Mouse (Mus musculus) midbrain, embryonic 15.5 days (tissue): ENCODE data around the gene Slc46a1. TPM values are rescaled to one million over a fixed set of nuclear protein-coding genes. Genes with fewer than 3 reads are reported as not detected.

Experiments used
- ATAC-seq: fragments of 200-750 bp; cut with Nextera tagmentation; replicated peaks from 2 replicates; pipeline ENCODE4 v1.8.0; 2017; ENCODE audit warnings: moderate TSS enrichment
- H3K27ac ChIP-seq: fragments of 300-500 bp; sonication (generic); 2 replicates; pipeline ENCODE4 v1.5.1; 2015; ENCODE audit warnings: mild to moderate bottlenecking, inconsistent platforms
- H3K27me3 ChIP-seq: fragments of 300-500 bp; sonication (generic); replicated peaks from 2 replicates; pipeline ENCODE4 v1.6.1; 2015; ENCODE audit warnings: inconsistent platforms
- H3K36me3 ChIP-seq: fragments of 300-500 bp; sonication (generic); replicated peaks from 2 replicates; pipeline ENCODE4 v1.6.1; 2015; ENCODE audit warnings: inconsistent platforms
- H3K4me1 ChIP-seq: fragments of 300-500 bp; sonication (generic); 2 replicates; pipeline ENCODE4 v1.6.1; 2015; ENCODE audit warnings: inconsistent platforms
- H3K4me2 ChIP-seq: fragments of 300-500 bp; sonication (generic); 2 replicates; pipeline ENCODE4 v1.6.1; 2015; ENCODE audit warnings: inconsistent platforms, mild to moderate bottlenecking, moderate library complexity
- H3K4me3 ChIP-seq: fragments of 300-500 bp; sonication (generic); 2 replicates; pipeline ENCODE4 v1.5.1; 2015; ENCODE audit warnings: mild to moderate bottlenecking, inconsistent platforms
- H3K9ac ChIP-seq: fragments of 300-500 bp; sonication (generic); 2 replicates; pipeline ENCODE4 v1.6.1; 2015; ENCODE audit warnings: mild to moderate bottlenecking, inconsistent platforms
- H3K9me3 ChIP-seq: fragments of 300-500 bp; sonication (generic); 2 replicates; pipeline ENCODE4 v1.6.1; 2016; ENCODE audit warnings: inconsistent platforms
- WGBS: fragments of 180-500 bp; shearing (Covaris S2); methylation state at CpG from one replicate; pipeline ENCODE4 v1.1.7; 2015; ENCODE audit warnings: mixed read lengths; 5-methylcytosine and 5-hydroxymethylcytosine counted together
- polyA plus RNA-seq: library from polyadenylated mRNA; unstranded; fragments of >200 nt; fragmentation: Nextera tagmentation; extraction: Ambion mirVana; gene quantifications from 2 replicates; pipeline ENCODE4 v1.2.1, GENCODE M21; 2015

Gene Slc46a1
- polyA plus RNA-seq, 1 experiment from 2014 or later, result 23.7 TPM

DNA sequence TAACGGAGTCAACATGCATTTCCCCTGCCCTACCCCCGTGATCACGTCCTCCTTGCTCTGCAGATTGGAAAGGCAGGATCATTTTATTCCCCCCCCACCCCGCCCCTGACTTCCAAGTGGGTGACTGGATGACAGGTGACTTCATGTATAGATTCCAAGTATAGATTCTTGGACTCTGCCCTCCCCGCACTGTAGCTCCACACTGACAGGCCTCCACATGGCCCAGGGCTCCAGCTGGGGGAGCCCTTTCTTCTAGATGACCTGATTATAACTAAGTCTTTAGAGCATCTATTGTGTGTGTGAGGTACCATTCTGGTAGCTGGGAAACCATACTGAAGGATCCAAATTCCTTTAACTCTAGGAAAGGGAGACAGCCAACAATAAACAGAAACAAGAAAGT lies 2.8 kb upstream of the Slc46a1 start:
- WGBS, result 78% methylated on average over 5 of the region's 5 CpGs
- H3K4me2 ChIP-seq, result no peak overlapping the region
- no peaks in the 10 kb centered on the region for H3K36me3 ChIP-seq
- no peaks in the 10 kb centered on the region for H3K9me3 ChIP-seq
- H3K27me3 ChIP-seq, result no peaks in the 10 kb centered on the region; the same call in 1 of the 2 replicates
- peaks cover 17% of the 10 kb centered on the region for H3K4me1 ChIP-seq
- no peak overlapping the region for H3K4me3 ChIP-seq
- no peak for ATAC-seq
- no peak overlapping the region for H3K9ac ChIP-seq
- no peak overlapping the region for H3K27ac ChIP-seq

- no peak for ATAC-seq
- Histone ChIP-seq H3K36me3 (no peaks in the 10 kb centered on the region), H3K4me3 (no peak overlapping the region), H3K27ac (no peak overlapping the region), H3K27me3 (no peaks in the 10 kb centered on the region; the same call in 1 of the 2 replicates), H3K4me1 (peaks cover 17% of the 10 kb centered on the region), H3K9me3 (no peaks in the 10 kb centered on the region), H3K9ac (no peak overlapping the region), H3K4me2 (no peak overlapping the region)
- 74% methylated on average over 13 of the region's 13 CpGs for WGBS
Observed at GRCm38 (mm10) chr11:78463286-78464036, 2.0 kb upstream of the Slc46a1 start.

GRCm38 (mm10) chr11:78465116-78465515 lies 381 bp upstream of the Slc46a1 start:
- Histone ChIP-seq H3K4me2 (peak overlapping the region; percentile 67), H3K9me3 (no peaks in the 10 kb centered on the region), H3K27me3 (no peaks in the 10 kb centered on the region; the same call in 1 of the 2 replicates), H3K9ac (peak overlapping the region; percentile 85), H3K27ac (no peak overlapping the region), H3K36me3 (no peaks in the 10 kb centered on the region), H3K4me3 (peak overlapping the region; percentile 90), H3K4me1 (peaks cover 17% of the 10 kb centered on the region)
- 20% methylated on average over 9 of the region's 9 CpGs for WGBS
- no peak for ATAC-seq

- no peaks in the 10 kb centered on the region; the same call in 1 of the 2 replicates for H3K27me3 ChIP-seq
- H3K4me1 ChIP-seq, result peaks cover 17% of the 10 kb centered on the region
- H3K9me3 ChIP-seq, result no peaks in the 10 kb centered on the region
- peak; percentile 37 for ATAC-seq
- H3K36me3 ChIP-seq, result no peaks in the 10 kb centered on the region
- peak overlapping the region; percentile 85; the same call in 1 of the 2 replicates for H3K27ac ChIP-seq
- WGBS, result 51% methylated on average over 23 of the region's 23 CpGs
- peak overlapping the region; percentile 85 for H3K9ac ChIP-seq
- H3K4me2 ChIP-seq, result peak overlapping the region; percentile 67
- H3K4me3 ChIP-seq, result peak overlapping the region; percentile 90
Observed at GRCm38 (mm10) chr11:78466242-78466912, 880 bp downstream of the Slc46a1 start.

- Histone ChIP-seq H3K36me3 (no peaks in the 10 kb centered on the region), H3K9me3 (no peaks in the 10 kb centered on the region), H3K4me2 (no peak overlapping the region), H3K4me3 (no peak overlapping the region), H3K9ac (no peak overlapping the region), H3K27ac (no peak overlapping the region), H3K4me1 (peaks cover 17% of the 10 kb centered on the region), H3K27me3 (no peaks in the 10 kb centered on the region; the same call in 1 of the 2 replicates)
- ATAC-seq, result no peak
- WGBS, result 92% methylated on average over 7 of the region's 7 CpGs
Observed at GRCm38 (mm10) chr11:78467515-78467914, 2.0 kb downstream of the Slc46a1 start.

GRCm38 (mm10) chr11:78467932-78468331 lies 2.4 kb downstream of the Slc46a1 start:
- Histone ChIP-seq H3K36me3 (no peaks in the 10 kb centered on the region), H3K4me1 (peaks cover 17% of the 10 kb centered on the region), H3K9ac (no peak overlapping the region), H3K4me2 (no peak overlapping the region), H3K27ac (no peak overlapping the region), H3K9me3 (no peaks in the 10 kb centered on the region), H3K4me3 (no peak overlapping the region), H3K27me3 (no peaks in the 10 kb centered on the region; the same call in 1 of the 2 replicates)
- 69% methylated on average over 3 of the region's 3 CpGs for WGBS
- no peak for ATAC-seq

GRCm38 (mm10) chr11:78471326-78472103 lies 6.0 kb downstream of the Slc46a1 start:
- Histone ChIP-seq H3K9me3 (no peaks in the 10 kb centered on the region), H3K9ac (no peak overlapping the region), H3K4me2 (no peak overlapping the region), H3K27ac (no peak overlapping the region), H3K4me1 (peaks cover 5% of the 10 kb centered on the region), H3K4me3 (no peak overlapping the region), H3K36me3 (peaks cover 14% of the 10 kb centered on the region; the same call in 1 of the 2 replicates), H3K27me3 (no peaks in the 10 kb centered on the region)
- ATAC-seq, result no peak
- 88% methylated on average over 10 of the region's 10 CpGs for WGBS

GRCm38 (mm10) chr11:78475289-78475688 lies 9.8 kb downstream of the Slc46a1 start:
- H3K4me1 ChIP-seq, result no peaks in the 10 kb centered on the region
- no peak overlapping the region for H3K4me2 ChIP-seq
- peaks cover 14% of the 10 kb centered on the region; the same call in 1 of the 2 replicates for H3K36me3 ChIP-seq
- WGBS, result 87% methylated on average over 3 of the region's 3 CpGs
- no peaks in the 10 kb centered on the region for H3K27me3 ChIP-seq
- no peaks in the 10 kb centered on the region for H3K9me3 ChIP-seq
- H3K4me3 ChIP-seq, result no peak overlapping the region
- no peak for ATAC-seq
- H3K9ac ChIP-seq, result no peak overlapping the region
- no peak overlapping the region for H3K27ac ChIP-seq

DNA sequence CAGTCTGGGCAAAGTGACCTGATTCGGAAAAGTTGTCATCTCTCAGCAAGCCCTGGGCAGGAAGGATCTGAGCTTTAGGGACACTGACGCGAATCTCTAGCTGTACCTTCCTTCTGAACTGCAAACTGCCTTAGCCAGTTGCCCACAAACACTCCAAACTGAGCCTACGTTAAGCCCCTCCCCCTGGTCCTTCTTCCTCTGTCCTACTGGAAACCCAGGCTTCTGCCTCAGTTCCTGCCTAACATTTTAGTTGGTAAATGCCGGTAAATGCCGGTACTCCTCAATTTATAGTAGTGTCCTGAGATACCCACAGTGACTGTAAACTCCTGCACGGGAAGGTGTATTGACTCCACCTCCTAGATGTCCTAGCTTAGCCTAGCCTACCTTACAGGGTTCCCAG lies 18.1 kb downstream of the Slc46a1 start:
- WGBS, result 63% methylated on average over 7 of the region's 7 CpGs

DNA sequence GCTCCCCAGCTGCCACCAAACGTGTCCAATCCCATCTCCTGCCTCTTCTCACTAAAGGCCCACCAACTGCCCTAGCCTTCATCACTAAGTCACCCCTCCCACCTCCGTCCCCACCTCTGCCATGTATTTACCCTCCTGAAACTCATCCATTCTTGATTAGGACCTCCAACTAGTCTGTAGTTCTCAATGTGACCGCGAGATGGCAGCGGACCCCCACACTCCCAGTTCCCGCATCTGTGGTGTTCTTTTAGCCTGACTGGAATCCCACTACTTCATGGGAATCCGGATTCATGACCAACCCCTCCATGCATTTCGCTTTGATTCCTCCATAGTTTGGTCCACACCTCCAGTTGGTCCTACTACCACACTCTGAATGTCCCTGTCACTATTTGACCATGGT lies 22.7 kb downstream of the Slc46a1 start:
- Histone ChIP-seq H3K9me3 (no peaks in the 10 kb centered on the region), H3K4me1 (peaks cover 15% of the 10 kb centered on the region; the same call in 1 of the 2 replicates), H3K4me3 (no peak overlapping the region), H3K27me3 (no peaks in the 10 kb centered on the region), H3K27ac (no peak overlapping the region), H3K9ac (no peak overlapping the region), H3K4me2 (no peak overlapping the region), H3K36me3 (peaks cover 8% of the 10 kb centered on the region)
- 3% methylated on average over 8 of the region's 8 CpGs for WGBS
- no peak for ATAC-seq

More for the DNA sequence above, 18.1 kb downstream of the Slc46a1 start:
- H3K27me3 ChIP-seq, result no peaks in the 10 kb centered on the region
- peaks cover 13% of the 10 kb centered on the region for H3K36me3 ChIP-seq
- H3K4me1 ChIP-seq, result 0 out of 2 replicates have a peak, but pooled peaks cover 6% of the 10 kb centered on the region
- H3K9ac ChIP-seq, result no peak overlapping the region
- H3K27ac ChIP-seq, result no peak overlapping the region
- H3K9me3 ChIP-seq, result no peaks in the 10 kb centered on the region
- no peak overlapping the region for H3K4me2 ChIP-seq
- H3K4me3 ChIP-seq, result no peak overlapping the region
- no peak for ATAC-seq

DNA sequence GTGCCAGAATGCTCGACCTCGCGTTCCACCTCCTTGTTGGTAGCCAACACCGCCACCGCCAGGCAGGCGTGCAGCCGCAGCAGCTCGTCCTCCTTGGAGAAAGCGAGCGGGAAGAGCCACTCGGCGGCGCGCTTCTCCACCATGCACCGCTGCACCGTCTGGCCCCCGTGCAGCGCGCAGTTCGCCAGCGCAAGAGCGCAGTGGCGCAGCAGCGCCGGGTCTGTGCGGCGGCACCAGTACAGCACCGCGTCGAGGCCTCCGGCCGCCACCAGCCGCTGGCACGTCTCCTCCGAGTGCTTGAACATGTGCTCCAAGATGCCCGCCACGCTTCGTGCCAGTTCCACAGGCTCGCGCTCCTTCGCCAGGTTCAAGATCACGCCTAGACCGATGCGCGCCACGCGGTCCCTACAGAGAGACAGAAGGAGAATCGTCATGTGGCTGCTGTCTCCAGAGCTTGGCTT lies 25.3 kb downstream of the Slc46a1 start:
- no peak overlapping the region for H3K27ac ChIP-seq
- H3K36me3 ChIP-seq, result peaks cover 6% of the 10 kb centered on the region
- ATAC-seq, result peak; percentile 68
- H3K4me1 ChIP-seq, result peaks cover 32% of the 10 kb centered on the region
- H3K9me3 ChIP-seq, result no peaks in the 10 kb centered on the region
- 7% methylated on average over 48 of the region's 48 CpGs for WGBS
- H3K27me3 ChIP-seq, result no peaks in the 10 kb centered on the region
- H3K4me3 ChIP-seq, result peak overlapping the region; percentile 19
- peak overlapping the region; percentile 45 for H3K4me2 ChIP-seq
- 0 out of 2 replicates have a peak overlapping the region, but pooled peaks have one; percentile 2 for H3K9ac ChIP-seq

DNA sequence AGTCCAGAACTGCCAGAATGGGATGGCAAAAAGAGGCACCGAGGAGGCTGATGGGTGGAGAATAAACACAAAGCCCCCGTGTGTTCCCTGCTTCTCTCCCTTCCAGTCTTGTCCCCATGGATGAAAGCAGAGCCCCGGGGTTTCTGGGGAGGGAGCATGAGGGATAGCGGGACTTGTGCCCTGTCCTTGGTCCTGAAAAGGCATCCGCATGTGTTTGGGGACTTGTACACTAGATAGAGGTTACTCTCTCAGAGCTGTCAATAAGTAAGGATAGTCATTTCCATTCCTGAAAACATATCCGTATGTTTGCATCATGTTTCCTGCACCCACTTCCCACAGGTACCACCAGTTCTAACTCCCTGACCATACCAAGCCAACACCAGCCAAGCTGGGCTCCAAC lies 30.4 kb downstream of the Slc46a1 start:
- H3K27ac ChIP-seq, result no peak overlapping the region

More for the DNA sequence above, 30.4 kb downstream of the Slc46a1 start:
- Histone ChIP-seq H3K4me2 (peak overlapping the region; percentile 74), H3K27me3 (peaks cover 4% of the 10 kb centered on the region; the same call in 1 of the 2 replicates), H3K4me1 (peaks cover 41% of the 10 kb centered on the region), H3K9me3 (no peaks in the 10 kb centered on the region), H3K9ac (peak overlapping the region; percentile 87), H3K36me3 (no peaks in the 10 kb centered on the region), H3K4me3 (peak overlapping the region; percentile 70)
- 4% methylated on average over 6 of the region's 6 CpGs for whole genome bisulfite sequencing
- no peak for ATAC-seq
